Mouse (Mus musculus) ES-E14 (cell line): ENCODE data around the gene Dpysl5. TPM values are rescaled to one million over a fixed set of nuclear protein-coding genes. Genes with fewer than 3 reads are reported as not detected.

ENCODE experiments used
- DNase-seq: peaks from one replicate; pipeline ENCODE4 v3.0.0-alpha.2; 2013; ENCODE audit warnings: low read depth, low spot score
- H3K27ac ChIP-seq: 2 replicates; pipeline ENCODE4 v1.5.1; 2012; ENCODE audit warnings: low read depth, mild to moderate bottlenecking, low read length, moderate library complexity, mixed read lengths; ENCODE audit not compliant: poor library complexity, insufficient read depth, severe bottlenecking
- H3K36me3 ChIP-seq: 2 replicates; pipeline ENCODE4 v1.6.1; 2012; ENCODE audit warnings: mild to moderate bottlenecking, low read length, moderate library complexity, mixed read lengths; ENCODE audit not compliant: control insufficient read depth, poor library complexity, insufficient read depth, severe bottlenecking
- H3K4me1 ChIP-seq, 2 experiments: fragments of 150-350 bp in 1 of 2; sonication (generic) in 1 of 2; 2 replicates each; pipeline ENCODE4 v1.6.1; 2012; ENCODE audit warnings: low read length in 2 of 2, mild to moderate bottlenecking in 1 of 2, mixed read lengths in 1 of 2; ENCODE audit not compliant: control insufficient read depth in 2 of 2, insufficient read depth in 2 of 2, poor library complexity in 1 of 2
- H3K4me3 ChIP-seq, 2 experiments: fragments of 150-350 bp in 1 of 2; sonication (generic) in 1 of 2; 2 replicates each; pipeline ENCODE4 v1.5.1; 2012; ENCODE audit warnings: low read length in 2 of 2, low read depth in 1 of 2, mild to moderate bottlenecking in 1 of 2, mixed read lengths in 1 of 2; ENCODE audit not compliant: insufficient read depth in 1 of 2, poor library complexity in 1 of 2, severe bottlenecking in 1 of 2
- H3K9ac ChIP-seq: 2 replicates; pipeline ENCODE4 v1.6.1; 2012; ENCODE audit warnings: low read depth, mild to moderate bottlenecking, low read length, mixed read lengths; ENCODE audit not compliant: poor library complexity, insufficient read depth, severe bottlenecking
- H3K9me3 ChIP-seq: fragments of 150-350 bp; sonication (generic); 2 replicates; pipeline ENCODE4 v1.6.1; 2012; ENCODE audit warnings: low read depth, mild to moderate bottlenecking, low read length; ENCODE audit not compliant: control insufficient read depth, insufficient read depth
- CHD2 ChIP-seq: IDR thresholded peaks from 2 replicates; pipeline ENCODE4 v1.6.1; 2014; ENCODE audit warnings: mild to moderate bottlenecking, low read depth, low read length, inconsistent platforms
- HCFC1 ChIP-seq: IDR thresholded peaks from 2 replicates; pipeline ENCODE4 v1.6.1; 2012; ENCODE audit warnings: low read length, inconsistent platforms, borderline replicate concordance; ENCODE audit not compliant: insufficient read depth
- MAFK ChIP-seq: IDR thresholded peaks from 2 replicates; pipeline ENCODE4 v1.6.1; 2014; ENCODE audit warnings: mild to moderate bottlenecking, low read depth, low read length, inconsistent platforms; ENCODE audit not compliant: insufficient read depth
- ZC3H11A ChIP-seq: IDR thresholded peaks from 2 replicates; pipeline ENCODE4 v1.6.1; 2012; ENCODE audit warnings: low read depth, mild to moderate bottlenecking, inconsistent platforms, low read length, borderline replicate concordance
- ZNF384 ChIP-seq: IDR thresholded peaks from 2 replicates; pipeline ENCODE4 v1.6.1; 2012; ENCODE audit warnings: low read depth, low read length, inconsistent platforms
- in situ Hi-C, 2 experiments: fragments of 600-800 bp; cut with MboI; formaldehyde crosslinking; loops; one replicate each; pipeline ENCODE4 v1.15.1; 2025; ENCODE audit warnings: low sequenced_read_pairs in 2 of 2, inconsistent platforms in 1 of 2; ENCODE audit not compliant: unreplicated experiment in 2 of 2
- total RNA-seq: library from RNA; depleted of rRNA; stranded (reverse); fragments of 300-350 nt; gene quantifications from 2 replicates; pipeline ENCODE4 v1.2.3, GENCODE M21; 2012

Gene Dpysl5
- total RNA-seq, 1 experiment: 5.3 TPM

DNA sequence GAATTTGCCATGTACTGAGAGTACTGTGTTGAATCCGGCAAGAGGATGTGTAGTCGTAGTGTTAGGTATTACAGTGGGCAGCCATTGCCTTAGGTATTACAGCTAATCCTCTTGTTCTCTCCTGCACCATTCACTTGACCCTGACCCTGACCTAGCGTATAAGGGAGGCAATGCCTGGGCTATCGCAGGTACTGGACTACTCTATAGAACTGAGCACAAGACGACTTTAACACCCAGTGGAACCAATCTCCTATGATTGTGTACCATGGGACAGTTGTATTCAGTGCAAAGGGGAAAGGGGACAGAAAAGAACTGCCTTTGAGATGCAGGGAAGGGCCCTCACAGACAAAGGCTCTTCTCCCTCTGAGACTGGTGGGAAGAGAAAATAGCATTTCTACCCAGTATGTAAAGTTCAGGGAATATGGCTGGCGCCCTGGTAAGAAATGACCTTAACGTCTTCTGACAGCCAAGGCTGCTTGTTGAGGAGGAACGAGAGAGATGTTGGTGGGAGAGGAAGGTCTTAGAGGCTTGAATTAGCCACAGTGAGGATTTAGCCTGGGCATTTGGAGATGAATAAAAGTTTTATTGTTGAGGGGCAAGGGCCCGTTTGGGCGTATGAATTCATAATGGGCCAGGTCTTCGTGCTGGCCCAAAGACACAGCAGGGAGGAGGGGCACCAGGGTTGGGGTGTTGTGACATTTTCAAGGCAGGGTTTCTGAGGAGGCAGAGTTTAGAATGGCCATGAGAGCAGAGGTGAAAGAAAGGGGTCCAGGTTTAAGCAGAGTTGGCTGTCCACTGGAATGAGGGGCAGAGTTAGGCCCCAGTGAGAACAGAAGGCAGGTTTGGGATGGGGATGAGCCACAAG lies 113.0 kb downstream of the Dpysl5 start:
- in situ Hi-C loops: loop anchor here in 1 of 2 experiments (25.0 kb wide), 1 partner anchor 113 kb away; the partner anchor contains the start of gene Cgref1
- no peak overlapping the region for H3K4me3 ChIP-seq
- TF ChIP-seq HCFC1: no peak
- TF ChIP-seq MAFK: no peak
- TF ChIP-seq CHD2: no peak
- no peak for TF ChIP-seq ZC3H11A
- no peak for TF ChIP-seq ZNF384
- H3K9ac ChIP-seq: no peak overlapping the region
- H3K36me3 ChIP-seq: no peaks in the 10 kb centered on the region
- no peak for DNase-seq
- no peaks in the 10 kb centered on the region for H3K4me1 ChIP-seq
- H3K27ac ChIP-seq: no peak overlapping the region
- H3K9me3 ChIP-seq: no peaks in the 10 kb centered on the region

DNA sequence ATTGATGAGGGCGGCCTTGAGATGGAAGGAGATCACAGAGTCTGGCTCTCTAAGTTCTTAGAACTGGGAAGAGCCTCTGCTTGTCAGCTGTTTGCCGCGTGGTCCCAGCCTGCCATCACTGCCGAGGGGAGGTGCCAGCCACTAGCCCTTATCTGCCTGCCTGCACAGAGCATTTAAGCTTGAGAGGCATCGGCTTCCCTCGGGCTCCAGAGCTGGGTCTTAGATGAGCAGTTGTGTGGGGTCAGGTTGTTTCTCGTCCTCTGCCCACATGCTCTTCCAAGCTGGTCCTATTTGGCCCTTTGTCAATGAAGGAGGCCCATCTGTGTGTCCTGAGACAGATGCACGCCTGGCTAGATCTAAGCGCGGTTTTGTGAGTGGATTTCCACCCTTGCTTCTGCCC lies 113.8 kb downstream of the Dpysl5 start:
- no peaks in the 10 kb centered on the region for H3K9me3 ChIP-seq
- in situ Hi-C loops: no loop called here
- H3K4me1 ChIP-seq: no peaks in the 10 kb centered on the region
- H3K4me3 ChIP-seq: no peak overlapping the region
- DNase-seq: no peak
- H3K27ac ChIP-seq: no peak overlapping the region
- no peak overlapping the region for H3K9ac ChIP-seq
- no peak for TF ChIP-seq MAFK
- no peak for TF ChIP-seq HCFC1
- TF ChIP-seq ZNF384: no peak
- TF ChIP-seq ZC3H11A: no peak
- no peak for TF ChIP-seq CHD2
- H3K36me3 ChIP-seq: no peaks in the 10 kb centered on the region

GRCm38 (mm10) chr5:30825821-30826220 lies 114.5 kb downstream of the Dpysl5 start:
- no peak for DNase-seq
- no peak for TF ChIP-seq ZC3H11A
- no peak for TF ChIP-seq CHD2
- TF ChIP-seq MAFK: no peak
- no peak for TF ChIP-seq HCFC1
- no peak for TF ChIP-seq ZNF384
- Histone ChIP-seq H3K9me3 (no peaks in the 10 kb centered on the region), H3K4me1 (no peaks in the 10 kb centered on the region), H3K9ac (no peak overlapping the region), H3K36me3 (no peaks in the 10 kb centered on the region), H3K4me3 (no peak overlapping the region), H3K27ac (no peak overlapping the region)
- in situ Hi-C loops: no loop called here

- no peaks in the 10 kb centered on the region for H3K4me1 ChIP-seq
- no peak overlapping the region for H3K9ac ChIP-seq
- in situ Hi-C loops: no loop called here
- H3K36me3 ChIP-seq: no peaks in the 10 kb centered on the region
- TF ChIP-seq ZC3H11A: no peak
- TF ChIP-seq HCFC1: no peak
- TF ChIP-seq MAFK: no peak
- TF ChIP-seq CHD2: no peak
- no peak for TF ChIP-seq ZNF384
- no peak for DNase-seq
- H3K4me3 ChIP-seq: no peak overlapping the region
- H3K27ac ChIP-seq: no peak overlapping the region
- H3K9me3 ChIP-seq: no peaks in the 10 kb centered on the region
Measured at GRCm38 (mm10) chr5:30833416-30833815, 122.1 kb downstream of the Dpysl5 start.
